Mouse (Mus musculus) layer of hippocampus, adult 18-20 months (tissue): Measurements from ENCODE around the gene S100pbp. TPM values are rescaled to one million over a fixed set of nuclear protein-coding genes. Genes with fewer than 3 reads are reported as not detected.

Experiments used
- DNase-seq, 2 experiments: peaks; one replicate each; pipeline ENCODE4 v3.0.0; 2022; ENCODE audit warnings: low spot score in 2 of 2
- total RNA-seq, 2 experiments: library from RNA; stranded (reverse); gene quantifications; 2 replicates each; pipeline ENCODE4 v1.2.3; 2021

S100pbp gene
- total RNA-seq, 2 experiments from 2014 or later, result 32.6 to 35.4 TPM

GRCm38 (mm10) chr4:129130755-129131303 is 58.7 kb downstream of the S100pbp start:
- DNase-seq, result no peak

DNA sequence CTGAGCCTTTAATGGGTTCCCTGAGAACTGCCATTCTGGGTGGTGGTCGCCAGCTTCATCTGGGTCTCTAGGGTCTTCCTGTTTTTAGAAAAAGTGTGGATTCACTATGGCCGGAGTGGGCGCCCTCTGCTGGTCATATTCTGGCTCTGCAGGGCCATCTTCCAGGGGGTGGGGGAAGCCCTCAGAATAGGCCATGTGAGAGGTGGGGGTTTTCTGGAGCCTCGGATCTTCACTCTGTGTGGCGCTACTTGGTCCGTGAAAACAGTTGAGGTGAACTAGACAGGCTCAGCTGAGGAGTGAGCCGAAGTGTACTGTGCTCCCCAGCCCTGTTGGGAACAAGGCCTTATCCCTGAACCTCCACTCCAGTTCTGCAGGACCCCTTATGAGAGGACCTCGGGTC is 59.4 kb downstream of the S100pbp start:
- DNase-seq, result peak in 1 of 2 experiments; percentile 58

GRCm38 (mm10) chr4:129129387-129129786 is 60.1 kb downstream of the S100pbp start:
- DNase-seq, result no peak

DNA sequence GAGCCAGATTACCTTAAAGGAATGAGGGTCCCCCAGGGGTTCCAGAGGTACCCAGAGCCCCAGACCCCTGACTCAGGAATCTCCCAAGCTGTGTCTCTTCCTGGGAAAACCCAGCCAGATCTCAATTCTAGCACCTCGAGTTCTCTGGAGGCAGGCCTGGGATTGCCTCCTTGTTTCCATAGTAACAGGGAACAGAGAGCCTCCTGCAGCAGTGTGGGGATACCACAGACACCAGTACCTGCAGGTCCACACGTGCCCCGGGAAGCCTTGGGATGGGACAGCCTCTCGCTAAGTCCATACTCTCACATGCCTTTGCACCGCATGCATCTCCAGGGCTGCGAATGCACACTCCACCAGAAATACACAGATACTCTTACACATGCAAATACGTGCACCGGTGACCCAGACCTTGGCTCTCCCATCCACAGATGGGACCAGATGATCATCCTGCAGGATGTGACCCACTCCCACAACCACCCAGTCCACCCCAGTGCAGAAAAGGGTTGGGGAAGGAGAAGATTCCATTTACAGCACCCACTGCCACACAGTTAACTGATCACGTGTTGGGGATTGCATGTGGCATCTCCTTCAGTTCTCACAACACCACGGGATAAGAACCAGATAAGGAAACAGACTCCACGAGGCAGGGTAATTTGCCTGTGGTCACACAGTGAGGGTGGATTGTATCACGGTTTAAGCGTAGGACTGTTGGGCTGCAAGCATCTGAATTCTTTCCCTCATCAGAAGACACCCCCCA is 60.8 kb downstream of the S100pbp start:
- DNase-seq, result peak in 1 of 2 experiments; percentile 63

GRCm38 (mm10) chr4:129125736-129126451 is 63.6 kb downstream of the S100pbp start:
- no peak for DNase-seq

- peak; percentile 84 to 91 for DNase-seq
Measured at GRCm38 (mm10) chr4:129124652-129125146, 64.8 kb downstream of the S100pbp start.

DNA sequence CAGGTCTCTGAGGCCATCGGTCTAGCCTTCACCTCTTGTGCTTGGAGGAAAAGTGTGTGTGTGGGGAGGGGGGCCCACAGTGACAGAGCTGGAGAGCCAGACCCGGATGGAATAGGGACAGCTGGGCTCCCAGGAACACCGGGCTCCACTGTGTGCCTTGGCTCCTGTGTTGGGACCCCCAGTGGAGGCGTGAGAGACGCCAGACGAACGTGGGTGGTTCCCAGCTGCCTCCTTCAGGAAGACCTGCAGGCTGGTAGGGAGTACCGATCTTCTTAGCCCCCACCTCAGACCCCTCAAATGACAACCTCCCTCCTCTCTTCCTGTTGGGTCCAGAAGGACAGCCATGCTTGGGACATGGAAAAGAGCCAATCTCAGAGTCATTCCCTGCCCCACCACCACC is 66.8 kb downstream of the S100pbp start:
- peak in 1 of 2 experiments; percentile 86 for DNase-seq

DNA sequence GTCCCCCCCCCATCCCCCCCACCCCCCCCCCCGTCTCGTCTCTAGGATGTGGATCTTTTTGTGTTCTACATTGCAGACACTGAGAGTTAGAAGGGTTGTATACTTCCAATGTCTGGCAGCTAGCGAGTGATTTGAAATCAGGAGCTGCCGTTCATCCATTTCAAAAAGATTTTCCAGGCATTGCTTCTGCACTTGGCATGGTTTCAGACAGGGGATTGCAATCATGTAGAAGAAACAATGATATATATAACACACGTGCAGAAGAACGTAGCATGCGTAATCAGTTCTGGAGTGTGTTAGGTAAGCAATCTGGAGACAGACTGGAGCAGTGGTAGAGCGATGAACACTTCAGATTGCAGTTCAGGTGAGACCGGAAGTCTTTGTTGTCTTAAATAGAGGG is 67.4 kb downstream of the S100pbp start:
- DNase-seq, result no peak

- DNase-seq, result no peak
Measured at GRCm38 (mm10) chr4:129121569-129122086, 67.9 kb downstream of the S100pbp start, which contains the start of gene Hpca. Gene Hpca, minus strand, starts transcription at chr4:129122036.

DNA sequence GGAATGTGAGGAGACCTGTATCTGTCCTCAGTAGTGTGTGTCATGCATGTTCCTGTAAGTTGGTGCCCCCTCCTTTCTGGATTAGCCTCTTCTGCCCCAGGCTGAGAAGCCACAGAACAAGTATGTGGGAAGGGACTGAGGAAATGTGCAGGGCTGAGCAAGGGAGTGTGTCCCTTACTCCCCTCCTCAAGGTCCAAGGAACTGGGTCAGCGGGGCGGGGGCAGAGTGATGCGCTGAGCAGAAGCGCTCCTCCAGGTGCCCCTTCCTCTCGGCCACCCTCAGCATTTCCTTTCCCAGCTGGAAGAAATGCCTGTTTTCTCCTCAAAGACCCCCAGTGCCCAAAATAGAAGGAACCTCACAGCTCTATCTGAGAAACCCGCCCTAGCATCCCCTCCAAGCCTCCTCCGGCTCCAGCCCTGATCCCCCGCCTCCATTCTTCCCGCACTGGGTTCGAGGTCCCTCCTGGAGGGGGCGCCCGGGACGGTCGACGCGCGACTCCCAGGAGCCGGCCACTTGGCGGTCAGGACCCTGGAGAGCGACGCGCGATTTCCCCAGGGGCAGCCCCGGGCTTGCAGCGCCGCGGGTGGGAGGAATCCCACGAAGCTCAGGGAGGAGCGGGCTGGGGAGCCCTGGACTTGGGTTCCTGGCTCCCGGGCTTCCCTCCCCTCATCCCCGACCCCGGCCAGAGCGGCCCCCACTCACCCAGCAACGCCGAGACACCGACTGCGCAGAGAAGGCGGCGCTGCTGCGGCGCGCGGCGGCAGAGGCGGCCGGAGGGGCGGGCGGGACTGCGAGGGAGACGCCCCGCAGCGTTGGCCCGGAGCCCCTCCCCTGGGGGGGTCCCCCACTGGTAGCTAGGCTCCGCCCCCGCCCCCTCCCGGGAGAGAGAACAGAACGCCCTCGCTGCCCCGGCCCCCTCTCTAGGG is 68.7 kb downstream of the S100pbp start:
- peak; percentile 77 to 87 for DNase-seq

GRCm38 (mm10) chr4:129119708-129120107 is 69.8 kb downstream of the S100pbp start:
- peak in 1 of 2 experiments; percentile 65 for DNase-seq

DNA sequence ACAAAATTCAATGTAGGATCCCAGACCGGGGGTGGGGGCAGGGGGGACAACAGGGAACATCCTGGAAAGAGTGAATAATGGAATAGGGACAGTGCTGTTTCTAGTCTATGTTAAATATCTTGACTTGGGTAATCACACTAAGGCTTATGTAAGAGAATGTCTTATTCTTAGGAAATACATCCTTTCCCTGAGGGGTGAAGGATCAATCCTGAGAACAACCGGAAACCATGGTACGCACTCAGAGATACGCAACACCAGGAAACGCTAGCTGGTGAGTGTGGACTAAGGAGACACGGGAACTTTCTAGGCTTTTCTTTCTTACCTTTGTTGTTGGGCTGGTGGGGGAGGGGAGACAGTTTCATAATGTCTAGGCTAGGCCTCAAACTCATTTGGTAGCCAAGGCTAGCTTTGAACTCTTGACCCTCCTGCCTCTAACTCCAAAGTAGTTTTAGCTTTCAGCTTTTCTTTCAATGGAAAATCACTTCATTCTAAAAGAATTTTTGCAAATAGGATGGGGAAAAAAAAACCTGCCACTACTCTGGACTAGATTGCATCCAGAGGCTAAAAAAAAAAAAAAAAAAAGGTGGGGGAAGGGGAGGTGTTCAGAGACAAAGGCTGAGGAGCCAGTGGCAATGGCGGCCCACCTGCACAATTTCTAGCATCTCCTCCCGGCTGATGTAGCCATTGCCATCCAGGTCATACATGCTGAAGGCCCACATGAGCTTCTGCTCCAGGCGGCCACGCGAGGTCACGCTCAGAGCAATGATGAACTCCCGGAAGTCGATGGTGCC is 71.6 kb downstream of the S100pbp start:
- no peak for DNase-seq

- no peak for DNase-seq
Measured at GRCm38 (mm10) chr4:129116703-129117102, 72.8 kb downstream of the S100pbp start.

DNA sequence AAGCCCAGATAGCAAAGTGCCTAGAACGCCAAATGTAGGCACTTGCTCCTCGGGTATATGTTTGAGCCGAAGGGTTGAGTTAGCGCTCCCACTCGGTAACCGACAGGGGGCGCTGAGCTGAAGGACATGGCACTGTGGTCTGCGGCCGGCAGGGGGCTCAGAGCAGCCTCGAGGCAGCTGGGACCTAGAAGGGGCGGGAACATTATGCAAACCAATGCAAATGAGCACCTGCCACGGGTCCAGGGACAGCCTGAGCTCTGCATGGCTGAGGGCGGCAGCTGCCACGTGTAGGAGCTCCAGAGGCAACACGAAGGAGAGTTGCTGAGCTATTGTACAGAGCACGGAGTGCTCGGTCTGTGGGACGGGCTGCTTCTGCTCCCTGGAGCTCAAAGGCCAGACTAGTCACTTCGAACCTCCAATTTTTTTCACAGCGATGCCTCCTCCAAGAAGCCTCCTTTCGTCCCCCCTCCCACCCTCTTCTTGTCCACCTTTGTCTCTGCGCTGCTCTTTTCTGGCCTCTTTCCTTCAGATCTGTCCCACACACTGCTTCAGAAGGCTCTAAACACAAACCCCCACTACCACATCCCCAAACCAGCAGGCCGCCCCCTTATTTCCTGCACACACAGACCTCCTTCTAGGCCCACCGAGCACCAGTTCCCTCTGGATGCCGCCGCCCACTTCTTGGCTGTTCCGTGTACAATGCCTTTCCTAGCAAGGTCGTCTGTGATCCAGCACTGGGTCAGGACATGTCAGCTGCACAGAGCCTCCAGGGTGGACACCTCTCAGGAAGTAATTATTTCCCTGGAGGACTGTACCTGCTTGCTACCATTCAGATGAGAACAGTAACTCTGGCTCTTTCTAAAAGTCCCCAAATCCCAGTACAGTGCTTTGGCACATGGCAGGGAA is 76.2 kb downstream of the S100pbp start:
- DNase-seq, result peak; percentile 88 to 95

- no peak for DNase-seq
Measured at GRCm38 (mm10) chr4:129112231-129112630, 77.3 kb downstream of the S100pbp start.

DNA sequence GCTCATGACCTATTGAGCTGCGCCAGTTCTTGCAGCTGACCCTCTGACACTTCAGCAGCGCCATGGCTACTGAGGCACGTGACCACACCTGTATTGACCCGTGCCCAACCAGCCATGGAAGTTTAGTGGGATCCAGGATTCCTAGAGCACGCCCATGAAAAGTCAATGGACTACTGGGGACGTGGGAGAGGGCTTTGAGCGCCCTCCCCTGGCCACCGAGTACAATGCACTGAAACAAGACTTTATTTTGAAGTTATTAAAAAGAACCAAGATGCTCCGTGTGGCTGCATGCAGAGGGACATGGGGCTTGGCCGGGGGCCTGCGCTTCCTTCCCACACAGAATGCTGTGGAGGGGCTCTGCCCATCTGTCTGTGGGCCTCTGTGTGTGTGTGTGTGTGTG is 78.2 kb downstream of the S100pbp start:
- DNase-seq, result peak in 1 of 2 experiments; percentile 61

- no peak for DNase-seq
Measured at GRCm38 (mm10) chr4:129110804-129111203, 78.7 kb downstream of the S100pbp start.

- no peak for DNase-seq
Measured at GRCm38 (mm10) chr4:129108624-129109023, 80.9 kb downstream of the S100pbp start.
